Mouse (Mus musculus): ENCODE results near the gene Gcn1l1.
"Not testable (repeated sequence)": the region's sequence is repeated elsewhere in the genome, so short reads cannot be mapped to it uniquely, and the experiment has no call there.

Gene Gcn1l1

DNA sequence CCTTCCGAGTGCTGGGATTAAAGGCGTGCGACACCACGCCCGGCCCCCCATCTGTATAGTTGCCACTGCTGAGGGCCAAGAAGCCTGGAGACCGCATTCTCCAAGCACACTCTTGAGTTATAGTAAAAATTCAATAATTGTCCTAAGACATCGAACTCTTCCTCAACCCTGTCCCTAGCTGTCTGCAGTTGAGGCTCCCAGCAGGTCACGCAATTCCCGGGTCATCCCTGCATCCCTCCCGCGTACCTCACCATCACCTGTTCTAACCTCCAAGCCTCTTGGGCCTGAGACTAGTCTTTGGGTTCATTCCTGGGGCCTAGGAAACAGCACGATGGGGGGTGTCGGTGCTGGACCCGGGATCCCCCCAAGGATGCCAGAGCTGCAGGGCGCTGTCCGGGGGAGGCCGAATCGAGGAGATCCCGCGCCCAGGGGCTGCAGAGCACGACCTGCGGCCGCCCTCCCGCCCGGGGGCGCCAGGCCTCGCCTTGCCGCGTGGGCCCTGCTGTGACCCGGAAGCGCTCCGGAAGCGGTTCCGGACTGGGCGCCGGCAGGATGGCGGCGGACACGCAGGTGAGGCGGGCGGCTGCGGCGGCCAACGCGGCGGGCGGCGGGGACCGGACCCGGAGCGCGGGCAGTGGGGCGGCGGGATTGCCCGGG is at the start of gene Gcn1l1:
Gene Gcn1l1, plus strand, starts transcription at position 518 of the 657 bp plus-strand sequence.
- DNase-seq (ENCODE audit: low spot score in 2 of 2), result peak in 1 of 2 experiments; percentile 66

DNA sequence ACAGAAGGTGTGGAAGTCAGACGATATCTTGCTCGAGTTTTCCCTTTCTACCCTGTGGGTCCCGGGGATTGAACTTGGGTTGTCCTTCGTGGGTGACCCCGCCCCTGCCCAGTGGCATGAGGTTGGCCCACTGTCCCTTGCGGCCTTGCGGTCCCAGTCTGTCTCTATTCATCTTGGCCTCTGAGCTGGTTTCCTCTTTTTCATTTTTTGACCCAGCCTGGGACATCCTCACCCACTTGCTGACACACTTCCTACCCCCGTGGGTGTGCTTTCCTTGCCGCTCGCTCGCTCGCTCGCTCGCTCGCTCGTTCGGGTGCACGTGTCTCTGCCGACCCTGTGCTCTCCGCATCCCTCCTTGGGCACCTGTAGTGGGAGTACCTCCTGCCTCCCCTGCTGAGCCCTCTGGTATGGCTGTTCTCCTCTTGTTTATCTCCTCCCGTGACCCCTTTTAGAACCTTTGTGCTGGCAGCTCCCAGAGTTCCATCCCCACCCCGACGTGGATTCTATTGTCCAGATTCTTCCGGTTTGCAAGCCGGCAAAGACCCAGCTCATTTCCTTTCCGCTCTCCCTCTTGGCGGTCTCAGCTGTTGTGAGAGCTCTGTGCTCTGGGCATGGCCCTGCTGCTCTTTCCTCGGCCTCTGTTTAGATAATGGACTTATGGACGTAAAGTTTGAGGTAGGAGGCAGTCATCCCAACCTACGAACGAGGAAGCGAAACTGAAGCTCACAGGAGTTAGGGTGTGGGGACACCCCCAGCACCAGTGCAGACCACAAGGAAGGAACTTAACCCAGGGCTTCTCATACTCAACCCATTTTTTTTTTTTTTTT is 48.8 kb upstream of the Gcn1l1 start:
- no peak for DNase-seq (ENCODE audit: low spot score in 2 of 2)

GRCm38 (mm10) chr5:115516908-115517307 is 48.1 kb upstream of the Gcn1l1 start:
- DNase-seq (ENCODE audit: low spot score in 2 of 2), result no peak

DNA sequence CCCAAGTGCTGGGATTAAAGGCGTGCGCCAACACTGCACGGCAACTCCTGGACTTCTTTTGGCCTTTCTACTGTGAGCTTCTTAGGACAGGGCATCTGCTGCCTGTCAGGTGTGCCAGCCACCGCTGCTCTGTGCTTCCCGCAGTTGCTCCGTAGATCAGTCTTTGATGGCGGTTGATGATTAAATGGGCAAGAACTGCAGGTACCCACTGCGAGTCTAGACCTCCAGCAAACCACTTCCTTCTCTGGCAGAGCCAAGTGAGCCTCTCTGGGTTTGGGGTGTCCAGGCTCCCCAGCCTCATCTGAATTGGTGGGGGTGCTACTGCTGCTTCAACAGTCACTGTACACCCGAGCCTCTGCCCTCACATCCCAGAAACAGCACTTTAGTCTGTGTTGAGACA is 47.6 kb upstream of the Gcn1l1 start:
- DNase-seq (ENCODE audit: low spot score in 2 of 2), result no peak

- not testable (repeated sequence) for DNase-seq (ENCODE audit: low spot score in 2 of 2)
These were observed 46.8 kb upstream of the Gcn1l1 start for GRCm38 (mm10) chr5:115518214-115518613.

- no peak for DNase-seq (ENCODE audit: low spot score in 2 of 2)
These were observed 44.7 kb upstream of the Gcn1l1 start for GRCm38 (mm10) chr5:115520325-115520869.

GRCm38 (mm10) chr5:115521553-115522461 is 43.2 kb upstream of the Gcn1l1 start:
- DNase-seq (ENCODE audit: low spot score in 2 of 2), result no peak

DNA sequence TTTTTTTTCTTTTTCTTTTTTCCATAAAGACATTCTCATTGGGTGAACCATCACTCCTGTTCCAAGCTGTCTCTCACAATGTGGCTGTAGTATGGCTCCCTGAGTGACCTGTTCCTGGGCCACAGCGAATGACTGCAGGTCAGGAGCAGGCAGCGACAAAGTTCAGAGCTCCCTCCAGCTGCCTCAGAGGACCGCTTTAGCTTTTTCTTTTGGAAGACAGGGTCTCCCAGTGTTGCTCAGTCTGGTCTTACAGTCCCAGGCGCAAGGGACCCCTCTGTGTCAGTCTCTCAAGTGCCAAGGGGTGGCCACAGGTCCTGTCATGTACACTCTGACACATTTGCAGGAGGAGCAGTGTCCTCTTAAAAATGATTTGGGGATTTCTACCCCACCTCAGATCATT is 42.5 kb upstream of the Gcn1l1 start:
- DNase-seq (ENCODE audit: low spot score in 2 of 2), result no peak

- DNase-seq (ENCODE audit: low spot score in 2 of 2), result no peak
These were observed 42.0 kb upstream of the Gcn1l1 start for GRCm38 (mm10) chr5:115522981-115523499.

DNA sequence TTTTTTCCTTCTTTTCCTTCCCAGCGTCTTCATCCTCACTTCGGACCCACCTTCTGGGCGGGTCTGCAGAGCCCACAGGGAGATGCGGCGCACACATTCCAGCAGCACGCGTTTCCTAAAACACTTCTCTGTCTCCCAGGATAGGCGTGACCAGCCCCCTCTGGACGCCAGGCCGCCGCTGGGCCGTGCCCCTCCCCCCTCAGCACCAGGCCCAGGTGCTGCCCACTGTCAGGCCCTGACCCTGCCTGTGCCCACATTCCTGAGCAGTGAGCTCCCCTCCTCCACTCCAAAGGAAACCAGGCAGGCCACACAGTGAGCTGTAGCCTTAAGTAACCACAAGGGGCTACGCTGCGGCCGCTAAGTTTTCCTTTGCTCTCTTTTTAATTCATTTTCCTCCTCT is 41.1 kb upstream of the Gcn1l1 start:
- no peak for DNase-seq (ENCODE audit: low spot score in 2 of 2)

DNA sequence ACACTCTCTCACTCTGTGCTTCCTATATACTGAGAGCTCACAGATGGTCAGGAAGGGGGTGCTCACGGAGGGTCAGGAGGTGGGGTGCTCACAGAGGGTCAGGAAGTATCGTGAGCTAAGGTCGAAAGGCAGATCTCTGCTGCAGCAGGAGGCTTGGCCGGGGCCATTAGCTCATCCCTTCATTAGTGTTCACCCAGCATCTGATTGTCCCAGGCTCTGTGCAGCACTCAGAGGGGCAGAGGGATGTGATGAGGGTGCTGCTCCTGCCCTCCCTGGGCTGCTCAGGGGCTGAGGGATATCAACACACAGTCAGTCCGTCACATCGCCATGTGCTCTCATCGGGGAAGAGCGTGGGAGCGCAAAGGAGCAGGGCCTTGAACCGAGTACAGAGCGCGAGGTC is 40.6 kb upstream of the Gcn1l1 start:
- DNase-seq (ENCODE audit: low spot score in 2 of 2), result no peak

DNA sequence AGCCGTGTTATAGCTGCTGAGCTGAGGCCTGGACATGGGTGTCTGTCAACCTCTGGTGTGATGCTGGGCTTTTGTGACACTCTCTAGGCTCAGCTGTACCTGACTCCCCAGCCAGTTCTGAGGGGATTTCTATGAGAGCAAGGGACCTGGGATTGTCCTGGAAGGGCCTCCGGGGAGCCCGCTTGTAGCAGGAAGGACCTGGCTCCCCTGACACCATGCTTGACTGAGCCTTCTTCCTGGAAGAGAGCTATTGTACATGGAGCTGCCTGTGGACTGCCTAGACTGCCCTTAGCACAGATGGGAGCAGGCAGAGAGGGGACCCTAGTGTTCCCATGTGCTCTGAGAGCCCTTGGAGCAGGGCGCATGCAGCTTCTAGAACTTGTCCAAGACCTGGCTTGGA is 39.6 kb upstream of the Gcn1l1 start:
- DNase-seq (ENCODE audit: low spot score in 2 of 2), result no peak

GRCm38 (mm10) chr5:115525943-115526342 is 39.1 kb upstream of the Gcn1l1 start:
- DNase-seq (ENCODE audit: low spot score in 2 of 2), result no peak

DNA sequence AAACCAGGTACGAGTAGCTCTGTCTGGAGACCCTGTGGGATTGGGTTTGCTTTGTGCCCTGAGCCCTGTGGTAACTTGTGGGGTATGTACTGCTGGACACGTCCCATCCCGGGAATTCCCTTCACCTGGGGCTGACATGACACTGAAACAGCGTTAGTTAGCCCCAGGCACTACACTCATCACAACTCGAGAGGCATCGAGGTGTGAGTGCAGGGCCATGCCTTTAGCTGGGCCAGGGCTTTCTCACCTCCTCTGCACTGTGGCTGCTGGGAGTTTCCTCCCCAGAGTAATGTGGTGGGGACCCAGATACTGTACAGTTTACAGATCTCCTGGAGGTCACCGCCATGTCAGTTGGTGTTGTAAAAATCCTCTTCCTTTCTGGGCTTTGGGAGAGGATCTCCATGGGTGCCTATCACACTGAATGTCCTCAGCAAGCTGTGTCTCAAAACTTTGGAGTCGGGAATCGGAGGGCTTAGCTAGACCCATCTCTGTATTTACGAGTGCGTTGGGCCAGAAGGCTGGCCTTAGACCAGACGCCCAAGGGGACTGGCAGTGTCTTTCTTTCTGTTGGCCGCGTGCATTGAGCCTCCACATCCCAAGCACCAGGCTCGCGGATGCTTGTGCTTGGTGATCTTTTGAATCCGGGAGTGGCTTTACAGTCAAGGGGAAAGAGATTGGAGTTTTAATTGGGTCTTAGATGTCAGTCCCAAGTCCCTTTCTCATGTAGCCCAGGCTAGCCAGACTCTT is 38.4 kb upstream of the Gcn1l1 start:
- DNase-seq (ENCODE audit: low spot score in 2 of 2), result no peak

- no peak for DNase-seq (ENCODE audit: low spot score in 2 of 2)
These were observed 36.9 kb upstream of the Gcn1l1 start for GRCm38 (mm10) chr5:115528128-115528527.

GRCm38 (mm10) chr5:115529364-115529741 is 35.7 kb upstream of the Gcn1l1 start:
- DNase-seq (ENCODE audit: low spot score in 2 of 2), result no peak

DNA sequence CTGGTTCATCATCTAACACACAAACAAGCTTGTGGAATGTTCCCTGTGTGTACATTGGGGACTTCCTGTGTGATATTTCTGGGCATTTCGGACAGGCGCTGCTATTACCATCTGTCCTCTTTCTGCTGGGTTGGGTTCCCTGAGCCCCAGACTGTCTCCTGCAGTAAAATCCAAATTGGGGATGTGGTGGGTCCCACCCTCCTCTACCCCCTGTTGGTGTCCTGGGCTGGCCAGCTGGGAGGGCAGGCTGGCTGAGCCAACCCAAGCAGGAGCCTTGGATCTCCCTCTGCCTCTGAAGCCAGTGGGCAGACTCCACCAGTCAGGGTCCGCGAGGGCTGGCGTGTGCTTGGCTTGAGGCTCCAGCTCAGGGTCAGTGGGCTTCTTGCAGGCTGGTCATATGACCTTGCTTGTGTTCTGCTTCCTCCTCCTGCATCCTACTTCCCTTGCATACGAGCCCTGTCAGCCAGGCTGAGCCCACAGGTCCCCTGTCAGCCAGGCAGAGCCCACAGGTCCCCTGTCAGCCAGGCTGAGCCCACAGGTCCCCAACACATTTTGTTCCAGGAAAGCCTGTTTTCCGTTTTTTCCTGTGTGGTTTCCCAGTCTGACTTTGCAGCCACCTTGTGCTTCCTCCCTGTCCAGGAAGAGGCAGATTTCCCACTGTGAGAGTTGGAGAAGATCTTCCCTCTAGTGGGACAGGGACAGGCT is 35.2 kb upstream of the Gcn1l1 start:
- DNase-seq (ENCODE audit: low spot score in 2 of 2), result no peak

DNA sequence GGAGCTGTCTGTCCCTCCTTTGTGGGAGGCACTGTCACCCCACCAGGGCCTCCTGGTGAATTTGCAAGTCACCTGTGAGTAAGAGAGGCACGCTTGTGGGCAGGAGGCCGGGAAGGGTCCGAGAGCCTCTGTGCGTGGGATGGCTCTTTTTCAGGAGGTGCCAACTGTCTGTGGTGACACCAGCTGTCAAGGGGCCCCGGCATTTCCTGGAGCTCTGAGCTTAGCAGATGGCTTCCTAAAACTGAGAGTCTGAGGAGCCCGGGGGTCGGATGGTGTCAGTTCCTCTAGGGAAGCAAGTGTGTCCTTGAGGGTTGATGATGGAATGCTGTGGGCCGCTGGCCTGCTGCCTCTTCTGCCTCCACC is 34.6 kb upstream of the Gcn1l1 start:
- peak in 1 of 2 experiments; percentile 26 for DNase-seq (ENCODE audit: low spot score in 2 of 2)

DNA sequence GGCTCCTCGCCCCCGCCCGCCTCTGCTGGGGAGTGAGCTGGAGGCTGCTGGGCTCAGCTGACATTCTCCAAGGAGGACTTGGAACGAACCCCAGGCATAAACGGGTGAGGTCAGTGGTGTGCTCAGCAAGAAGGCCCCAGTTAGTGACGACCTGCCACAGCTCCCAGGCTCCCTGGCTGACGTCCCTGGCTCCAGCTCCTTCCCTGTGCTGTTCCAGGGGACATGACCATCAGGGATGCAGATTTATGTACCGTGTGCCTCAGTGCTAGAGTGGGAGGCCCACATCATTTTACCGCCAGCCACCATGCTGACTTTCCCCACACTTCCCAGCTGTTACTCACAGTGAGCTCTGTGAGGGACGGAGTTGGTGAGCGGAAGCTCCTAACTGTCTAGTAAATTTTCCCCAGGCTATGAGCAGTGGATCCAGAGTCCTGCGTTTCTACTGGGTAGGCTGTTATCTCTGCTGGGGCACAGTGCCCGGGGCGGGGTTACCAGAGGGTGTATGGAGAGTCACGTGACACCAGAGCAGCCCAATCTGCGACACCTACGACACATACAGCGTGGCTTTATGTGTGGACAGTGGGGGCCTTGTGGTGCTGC is 33.3 kb upstream of the Gcn1l1 start:
- peak in 1 of 2 experiments; percentile 70 for DNase-seq (ENCODE audit: low spot score in 2 of 2)

GRCm38 (mm10) chr5:115534290-115534731 is 30.7 kb upstream of the Gcn1l1 start:
- DNase-seq (ENCODE audit: low spot score in 2 of 2), result no peak

Data from left cerebral cortex, adult 9 months (tissue).